Mouse (Mus musculus): ENCODE data around the gene Arpc5l.

DNA sequence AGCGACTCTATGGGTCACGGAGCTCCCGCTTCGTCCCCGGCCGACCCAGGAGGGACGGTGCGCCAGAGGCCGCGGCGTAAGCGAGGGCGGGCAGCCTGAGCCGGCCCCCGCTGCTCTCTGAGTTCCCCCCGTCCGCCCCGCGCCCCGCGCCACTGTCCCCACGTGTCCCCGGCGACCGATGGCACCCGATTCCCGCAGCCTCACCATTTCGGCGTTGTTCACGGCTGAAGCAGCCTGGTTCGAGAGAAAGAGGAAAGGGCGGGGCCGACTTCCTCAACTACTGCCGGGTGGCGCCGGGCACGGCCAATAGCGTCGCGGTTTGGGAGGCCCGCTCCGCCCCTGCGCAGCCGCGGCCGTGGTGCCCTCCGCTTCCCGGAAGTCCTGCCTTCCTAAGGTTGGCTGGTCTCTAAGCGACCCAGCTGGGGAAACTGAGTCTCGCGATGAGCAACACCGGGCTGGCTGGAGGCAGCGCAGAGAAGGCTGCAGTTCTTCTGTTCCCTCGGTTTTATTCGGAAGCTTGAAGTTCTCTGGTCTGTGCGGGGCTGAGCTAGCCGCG lies at the start of gene Arpc5l:
- no peak for TF ChIP-seq GATA1 (IDR thresholded peaks at IDR 0.05; ENCODE audit: low read length)
- no peak for TF ChIP-seq TAL1 (IDR thresholded peaks at IDR 0.05; ENCODE audit: low read length)
